Mouse (Mus musculus) lung, postnatal 10 days (tissue): Measurements from ENCODE around the gene Olfr514.

Experiments used
- DNase-seq: peaks from one replicate; pipeline ENCODE4 v3.0.0; 2021

Olfr514 gene

DNA sequence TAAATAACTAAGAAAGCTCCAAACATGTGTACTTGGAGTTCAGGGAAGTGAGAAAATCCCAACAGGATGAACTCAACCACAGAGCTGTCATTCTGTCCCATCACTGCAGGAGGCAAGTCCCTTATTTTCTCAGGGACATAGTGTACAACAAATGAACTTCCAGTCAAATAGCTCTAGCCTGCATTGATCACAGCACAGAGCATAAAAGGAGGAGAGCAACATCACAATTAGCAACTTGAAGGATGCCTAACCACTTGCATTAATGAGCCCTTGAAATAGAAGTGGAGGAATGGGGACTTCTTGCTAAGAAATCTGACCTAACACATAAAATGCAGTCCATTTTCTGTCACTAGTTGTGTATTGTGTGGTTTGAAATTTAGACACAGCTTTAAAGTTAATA, at the start of gene Olfr514:
Olfr514 (minus strand) TSS at position 101 of the 400 bp plus-strand sequence.
- no peak for DNase-seq

- no peak for DNase-seq
These were observed 46.5 kb upstream of the Olfr514 start, which contains the start of gene Olfr517 for GRCm38 (mm10) chr7:108872279-108872678. Gene Olfr517, minus strand, starts transcription at chr7:108872379.

- DNase-seq = no peak
These were observed 24.6 kb upstream of the Olfr514 start, which contains the start of gene Olfr516 for GRCm38 (mm10) chr7:108850429-108850828. Gene Olfr516, minus strand, starts transcription at chr7:108850529.

DNA sequence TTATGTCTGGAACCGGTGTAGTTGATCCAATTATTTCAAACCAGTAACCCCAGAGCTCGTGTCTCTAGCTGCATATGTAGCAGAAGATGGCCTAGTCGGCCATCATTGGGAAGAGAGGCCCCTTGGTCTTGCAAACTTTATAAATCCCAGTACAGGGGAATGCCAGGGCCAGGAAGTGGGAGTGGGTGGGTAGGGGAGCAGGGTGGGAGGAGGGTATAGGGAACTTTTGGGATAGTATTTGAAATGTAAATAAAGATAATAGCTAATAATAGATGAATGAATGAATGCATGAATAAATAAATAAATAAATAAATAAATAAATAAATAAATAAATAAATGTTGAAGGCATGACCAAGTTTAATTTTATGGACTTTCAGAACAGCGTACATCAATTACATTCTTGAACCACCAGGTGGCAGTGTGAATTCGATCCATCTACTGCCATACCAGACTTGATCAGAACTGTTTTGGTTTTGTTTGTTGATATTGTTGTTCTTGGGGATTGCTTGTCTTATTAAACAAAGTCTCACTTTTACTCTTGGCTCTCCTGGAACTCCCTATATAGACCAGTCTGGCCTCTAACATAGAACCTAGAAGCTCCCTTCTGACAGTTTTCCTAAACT, 11.1 kb downstream of the Olfr514 start:
- DNase-seq = peak; percentile 34

- DNase-seq = no peak
These were observed 28.4 kb downstream of the Olfr514 start for GRCm38 (mm10) chr7:108797205-108797933.
